Mouse (Mus musculus): ENCODE data around the gene Znfx1. TPM values are rescaled to one million over a fixed set of nuclear protein-coding genes. Genes with fewer than 3 reads are reported as not detected.

Gene Znfx1
- polyA plus RNA-seq, 1 experiment from 2014 or later, result 6.5 TPM

DNA sequence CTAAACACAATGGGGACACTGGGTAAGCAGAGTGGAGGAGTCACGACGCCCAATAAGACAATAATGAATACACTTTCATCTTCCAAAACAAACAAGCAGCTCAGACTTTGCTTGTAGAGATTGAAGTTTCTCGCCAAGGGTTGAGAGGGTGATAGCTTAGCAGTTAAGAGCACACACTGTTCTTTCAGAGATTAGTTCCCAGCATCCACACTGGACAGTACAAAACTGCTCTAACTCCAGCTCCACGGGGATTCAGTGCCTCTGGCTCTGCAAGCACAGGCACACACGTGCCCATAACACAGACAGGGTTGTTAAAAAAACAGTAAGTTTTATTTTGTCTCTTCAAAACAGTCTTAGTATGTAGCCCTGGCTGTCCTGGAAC, 5.9 kb downstream of the Znfx1 start:
- WGBS, result 85% methylated on average over 5 of the region's 5 CpGs
- no peak overlapping the region for H3K27ac ChIP-seq
- H3K36me3 ChIP-seq, result peaks cover 56% of the 10 kb centered on the region
- H3K9me3 ChIP-seq, result no peaks in the 10 kb centered on the region
- DNase-seq (ENCODE audit: low spot score), result no peak
- peaks cover 21% of the 10 kb centered on the region for H3K4me1 ChIP-seq
- no peak overlapping the region for H3K4me3 ChIP-seq
- no peaks in the 10 kb centered on the region for H3K27me3 ChIP-seq (ENCODE audit: insufficient read depth, poor library complexity, severe bottlenecking)

DNA sequence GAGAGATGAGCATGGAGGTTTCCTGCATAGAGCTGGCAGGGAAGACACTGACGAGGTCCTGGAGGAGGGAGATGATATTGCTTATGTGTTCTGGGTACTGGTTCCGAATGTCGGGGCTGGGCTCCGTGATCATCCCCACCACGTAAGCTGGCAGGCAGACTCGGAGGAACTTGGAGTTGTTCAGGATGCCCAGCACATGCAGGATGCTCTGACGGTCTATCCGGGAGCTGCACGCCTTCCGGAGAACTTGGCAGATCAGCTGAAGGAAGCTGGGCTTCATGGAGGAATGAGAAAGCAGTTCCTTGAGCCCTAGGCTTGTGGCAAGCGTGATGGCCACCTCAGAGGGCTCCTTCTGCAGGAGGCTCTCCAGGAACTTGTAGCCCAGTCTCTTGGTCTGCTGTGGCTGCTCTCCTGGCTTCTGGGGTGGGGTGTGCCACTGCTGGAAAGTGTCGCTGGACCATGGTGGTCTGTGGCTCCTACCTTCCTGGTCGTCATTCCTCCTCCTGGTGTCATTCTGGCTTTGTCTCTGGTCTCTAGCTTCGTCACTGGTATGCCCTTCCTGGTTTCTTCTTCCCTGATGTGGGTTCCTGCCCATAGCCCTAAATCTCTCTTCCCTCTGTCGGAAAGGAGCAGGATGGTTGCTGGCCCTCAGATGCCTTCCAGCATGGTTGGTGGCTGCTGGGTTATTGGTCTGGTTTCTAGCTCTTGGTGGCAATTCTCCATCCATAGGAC, 6.4 kb downstream of the Znfx1 start:
- H3K4me1 ChIP-seq, result peaks cover 15% of the 10 kb centered on the region
- no peaks in the 10 kb centered on the region for H3K9me3 ChIP-seq
- WGBS, result 93% methylated on average over 15 of the region's 15 CpGs
- peaks cover 60% of the 10 kb centered on the region for H3K36me3 ChIP-seq
- no peak overlapping the region for H3K4me3 ChIP-seq
- DNase-seq (ENCODE audit: low spot score), result no peak
- no peak overlapping the region for H3K27ac ChIP-seq
- no peaks in the 10 kb centered on the region for H3K27me3 ChIP-seq (ENCODE audit: insufficient read depth, poor library complexity, severe bottlenecking)

DNA sequence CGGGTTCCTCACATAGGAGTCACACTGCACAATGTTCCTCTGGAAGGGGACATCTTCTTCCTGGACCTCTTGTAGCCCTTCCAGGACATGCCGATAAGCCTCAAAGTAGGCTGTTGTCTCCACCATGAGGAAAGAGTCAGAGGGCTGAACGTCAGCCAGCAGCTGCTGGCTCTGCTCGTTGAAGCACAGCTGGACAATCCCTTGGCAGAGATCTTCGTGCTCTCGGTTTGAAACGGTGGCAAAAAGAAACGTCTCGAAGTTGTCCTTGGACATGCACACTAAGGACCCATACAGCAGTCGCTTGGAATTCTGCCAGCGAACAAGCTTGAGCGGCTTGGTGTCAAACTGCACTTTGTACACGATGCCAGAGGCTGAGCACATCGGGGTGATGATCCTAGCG, 7.4 kb downstream of the Znfx1 start:
- Histone ChIP-seq H3K27me3 (ENCODE audit: insufficient read depth, poor library complexity, severe bottlenecking) (no peaks in the 10 kb centered on the region), H3K36me3 (peaks cover 66% of the 10 kb centered on the region), H3K9me3 (no peaks in the 10 kb centered on the region), H3K4me3 (no peak overlapping the region), H3K4me1 (peaks cover 8% of the 10 kb centered on the region; the same call in 1 of the 2 replicates), H3K27ac (no peak overlapping the region)
- DNase-seq (ENCODE audit: low spot score), result no peak
- 91% methylated on average over 15 of the region's 15 CpGs for WGBS

DNA sequence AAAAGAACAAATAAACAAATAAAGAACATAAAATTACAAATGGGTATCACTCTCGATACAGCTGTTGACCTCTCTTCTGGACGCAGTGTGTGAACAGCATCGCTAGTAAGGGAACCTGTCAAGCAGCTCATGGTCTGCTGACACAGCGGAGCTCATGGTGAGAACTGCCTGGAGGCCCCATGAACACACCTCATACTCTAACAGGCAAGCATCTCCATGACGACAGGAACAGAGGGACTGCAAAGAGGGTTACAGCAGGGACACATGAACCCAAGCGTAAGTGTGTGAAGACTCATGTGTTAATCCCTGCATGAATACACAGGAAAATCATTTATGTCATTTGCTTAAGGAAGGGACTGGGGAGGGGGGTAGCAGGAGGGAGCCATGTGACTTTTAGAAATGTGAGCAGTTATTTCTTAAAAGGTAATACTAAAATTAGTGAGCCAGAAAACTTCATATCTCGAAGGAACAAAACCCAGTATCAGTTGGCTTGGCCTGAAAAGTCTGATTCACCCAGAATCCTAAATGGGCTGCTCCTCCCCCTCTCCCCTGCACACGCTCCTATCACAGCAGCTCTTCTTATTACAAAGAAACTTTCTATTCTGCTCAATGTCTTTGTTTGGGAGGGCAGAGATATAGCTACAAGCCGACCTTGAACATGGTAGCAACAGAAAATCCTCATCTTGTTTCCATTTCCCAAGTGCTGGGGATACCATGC, 9.5 kb downstream of the Znfx1 start:
- Histone ChIP-seq H3K27me3 (ENCODE audit: insufficient read depth, poor library complexity, severe bottlenecking) (no peaks in the 10 kb centered on the region), H3K36me3 (peaks cover 80% of the 10 kb centered on the region), H3K4me1 (peaks cover 17% of the 10 kb centered on the region), H3K4me3 (no peak overlapping the region), H3K27ac (no peak overlapping the region), H3K9me3 (no peaks in the 10 kb centered on the region)
- 81% methylated on average over 9 of the region's 9 CpGs for WGBS
- DNase-seq (ENCODE audit: low spot score), result no peak

GRCm38 (mm10) chr2:167048698-167049358, 14.0 kb downstream of the Znfx1 start:
- H3K36me3 ChIP-seq, result peaks cover 80% of the 10 kb centered on the region
- peaks cover 20% of the 10 kb centered on the region for H3K4me1 ChIP-seq
- WGBS, result 67% methylated on average over 8 of the region's 8 CpGs
- DNase-seq (ENCODE audit: low spot score), result no peak
- H3K4me3 ChIP-seq, result no peak overlapping the region
- no peaks in the 10 kb centered on the region for H3K27me3 ChIP-seq (ENCODE audit: insufficient read depth, poor library complexity, severe bottlenecking)
- H3K9me3 ChIP-seq, result no peaks in the 10 kb centered on the region
- peak overlapping the region; percentile 71 for H3K27ac ChIP-seq

DNA sequence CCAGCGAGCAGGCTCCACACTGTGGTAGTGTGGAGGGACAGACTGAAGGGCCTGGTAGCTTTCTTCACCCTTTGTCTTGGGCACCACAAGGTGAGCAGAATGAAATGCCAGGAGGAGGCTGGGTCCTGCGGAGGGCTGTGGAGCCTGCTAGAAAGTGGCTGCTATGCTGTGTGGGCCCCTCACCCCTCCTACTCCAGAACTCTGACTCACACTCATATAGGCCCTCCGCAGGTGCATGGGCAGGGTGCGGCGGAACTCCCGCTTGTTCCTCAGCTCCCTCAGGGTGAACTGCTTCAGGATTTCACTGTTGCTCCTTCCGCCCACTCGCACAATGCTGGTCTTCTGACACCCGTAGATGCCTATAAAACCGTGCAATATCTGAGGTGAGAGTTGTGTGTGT, 14.6 kb downstream of the Znfx1 start:
- peak overlapping the region; percentile 71 for H3K27ac ChIP-seq
- peaks cover 16% of the 10 kb centered on the region for H3K4me1 ChIP-seq
- WGBS, result 87% methylated on average over 10 of the region's 10 CpGs
- H3K4me3 ChIP-seq, result no peak overlapping the region
- no peaks in the 10 kb centered on the region for H3K9me3 ChIP-seq
- no peaks in the 10 kb centered on the region for H3K27me3 ChIP-seq (ENCODE audit: insufficient read depth, poor library complexity, severe bottlenecking)
- no peak for DNase-seq (ENCODE audit: low spot score)
- peaks cover 84% of the 10 kb centered on the region for H3K36me3 ChIP-seq

GRCm38 (mm10) chr2:167043400-167044121, 19.3 kb downstream of the Znfx1 start:
- H3K4me3 ChIP-seq, result no peak overlapping the region
- 59% methylated on average over 12 of the region's 12 CpGs for WGBS
- peak overlapping the region; percentile 79 for H3K27ac ChIP-seq
- no peaks in the 10 kb centered on the region for H3K9me3 ChIP-seq
- DNase-seq (ENCODE audit: low spot score), result peak; percentile 95
- H3K4me1 ChIP-seq, result peaks cover 18% of the 10 kb centered on the region
- no peaks in the 10 kb centered on the region for H3K27me3 ChIP-seq (ENCODE audit: insufficient read depth, poor library complexity, severe bottlenecking)
- H3K36me3 ChIP-seq, result peaks cover 95% of the 10 kb centered on the region

GRCm38 (mm10) chr2:167039386-167039785, 23.4 kb downstream of the Znfx1 start:
- peaks cover 13% of the 10 kb centered on the region for H3K4me1 ChIP-seq
- WGBS, result 79% methylated on average over 8 of the region's 8 CpGs
- DNase-seq (ENCODE audit: low spot score), result peak; percentile 94
- no peaks in the 10 kb centered on the region for H3K9me3 ChIP-seq
- H3K36me3 ChIP-seq, result peaks cover 99% of the 10 kb centered on the region
- no peak overlapping the region for H3K4me3 ChIP-seq
- no peaks in the 10 kb centered on the region for H3K27me3 ChIP-seq (ENCODE audit: insufficient read depth, poor library complexity, severe bottlenecking)
- no peak overlapping the region; the same call in 1 of the 2 replicates for H3K27ac ChIP-seq

- 90% methylated on average over 7 of the region's 7 CpGs for WGBS
- no peak for DNase-seq (ENCODE audit: low spot score)
- Histone ChIP-seq H3K4me3 (no peak overlapping the region), H3K27me3 (ENCODE audit: insufficient read depth, poor library complexity, severe bottlenecking) (no peaks in the 10 kb centered on the region), H3K4me1 (peaks cover 13% of the 10 kb centered on the region), H3K9me3 (no peaks in the 10 kb centered on the region), H3K36me3 (peaks cover 99% of the 10 kb centered on the region), H3K27ac (no peak overlapping the region)
Measured at GRCm38 (mm10) chr2:167038716-167039115, 24.1 kb downstream of the Znfx1 start.

DNA sequence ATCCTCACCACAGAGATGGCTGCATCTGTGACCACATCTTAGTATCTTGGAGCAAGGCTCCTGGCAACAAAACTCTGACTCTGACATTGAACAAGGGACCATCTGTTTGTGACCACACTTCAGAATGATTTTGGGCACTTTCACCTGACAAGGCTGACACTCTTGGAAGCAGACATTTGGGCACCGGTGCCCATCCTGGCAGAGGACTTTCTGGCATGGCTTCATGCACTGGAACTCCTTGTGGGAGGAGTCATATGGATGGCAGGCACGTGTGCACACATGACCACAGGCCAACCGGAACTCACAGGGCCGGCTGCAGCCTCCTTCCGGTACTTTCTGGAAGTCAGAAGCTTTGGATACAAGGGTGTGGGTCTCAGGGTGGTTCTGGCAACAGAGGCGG, 24.5 kb downstream of the Znfx1 start:
- H3K9me3 ChIP-seq, result no peaks in the 10 kb centered on the region
- H3K4me3 ChIP-seq, result no peak overlapping the region
- no peak for DNase-seq (ENCODE audit: low spot score)
- H3K4me1 ChIP-seq, result peaks cover 13% of the 10 kb centered on the region
- H3K36me3 ChIP-seq, result peaks cover 100% of the 10 kb centered on the region
- no peak overlapping the region for H3K27ac ChIP-seq
- no peaks in the 10 kb centered on the region for H3K27me3 ChIP-seq (ENCODE audit: insufficient read depth, poor library complexity, severe bottlenecking)
- WGBS, result 90% methylated on average over 6 of the region's 6 CpGs

- 94% methylated on average over 12 of the region's 12 CpGs for WGBS
- DNase-seq (ENCODE audit: low spot score), result no peak
- peaks cover 8% of the 10 kb centered on the region for H3K4me1 ChIP-seq
- no peak overlapping the region for H3K27ac ChIP-seq
- peaks cover 100% of the 10 kb centered on the region for H3K36me3 ChIP-seq
- no peaks in the 10 kb centered on the region for H3K27me3 ChIP-seq (ENCODE audit: insufficient read depth, poor library complexity, severe bottlenecking)
- H3K4me3 ChIP-seq, result no peak overlapping the region
- no peaks in the 10 kb centered on the region for H3K9me3 ChIP-seq
Measured at GRCm38 (mm10) chr2:167037710-167038109, 25.1 kb downstream of the Znfx1 start.

DNA sequence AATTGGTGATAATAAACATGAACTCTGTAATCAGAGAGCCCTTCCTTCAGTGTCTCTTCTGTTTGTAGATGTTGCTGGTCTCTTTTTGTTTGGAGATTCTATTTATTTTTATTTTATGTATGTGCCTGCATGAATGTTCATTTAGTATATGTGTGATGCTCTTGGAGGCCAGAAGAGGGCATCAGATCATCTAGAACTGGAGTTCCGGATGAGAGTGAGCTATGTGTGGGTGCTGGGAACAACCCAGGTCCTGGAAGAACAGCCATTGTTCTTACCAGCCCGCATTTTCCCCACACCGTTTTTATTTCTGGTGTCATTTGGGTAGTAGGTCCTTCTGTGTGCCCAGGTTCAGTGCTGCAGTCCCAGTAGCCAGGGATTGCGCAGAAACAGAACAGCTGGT, 32.3 kb downstream of the Znfx1 start:
- Histone ChIP-seq H3K4me1 (no peaks in the 10 kb centered on the region), H3K27me3 (ENCODE audit: insufficient read depth, poor library complexity, severe bottlenecking) (no peaks in the 10 kb centered on the region), H3K9me3 (no peaks in the 10 kb centered on the region), H3K4me3 (no peak overlapping the region), H3K36me3 (peaks cover 99% of the 10 kb centered on the region), H3K27ac (no peak overlapping the region)
- DNase-seq (ENCODE audit: low spot score), result no peak
- whole genome bisulfite sequencing, result 95% methylated on average over 4 of the region's 4 CpGs

Data from heart, embryonic 10.5 days (tissue).